Mouse (Mus musculus) limb, embryonic 14.5 days (tissue): ENCODE measurements around the gene Plekhg3. TPM values are rescaled to one million over a fixed set of nuclear protein-coding genes. Genes with fewer than 3 reads are reported as not detected.

Source experiments
- ATAC-seq: fragments of 200-750 bp; cut with Nextera tagmentation; 2 replicates; pipeline ENCODE4 v1.8.0; 2017; ENCODE audit warnings: low read depth, moderate number of reproducible peaks, moderate TSS enrichment; ENCODE audit not compliant: low FRiP score
- DNase-seq: peaks from one replicate; pipeline ENCODE4 v3.0.0-alpha.2; 2015; ENCODE audit warnings: low spot score
- H3K27ac ChIP-seq: fragments of 300-500 bp; sonication (generic); replicated peaks from 2 replicates; pipeline ENCODE4 v1.5.1; 2014; ENCODE audit warnings: low read depth, mild to moderate bottlenecking, low read length, moderate library complexity, mixed read lengths
- H3K27me3 ChIP-seq: fragments of 300-500 bp; sonication (generic); 2 replicates; pipeline ENCODE4 v1.6.1; 2014; ENCODE audit warnings: low read length, mixed read lengths; ENCODE audit not compliant: control insufficient read depth, insufficient read depth
- H3K36me3 ChIP-seq: fragments of 300-500 bp; sonication (generic); 2 replicates; pipeline ENCODE4 v1.6.1; 2014; ENCODE audit warnings: mild to moderate bottlenecking, low read length, moderate library complexity, mixed read lengths; ENCODE audit not compliant: control insufficient read depth, insufficient read depth
- H3K4me1 ChIP-seq: fragments of 300-500 bp; sonication (generic); 2 replicates; pipeline ENCODE4 v1.6.1; 2014; ENCODE audit warnings: antibody characterized with exemption, low read length, mixed read lengths; ENCODE audit not compliant: control insufficient read depth, insufficient read depth
- H3K4me2 ChIP-seq: fragments of 300-500 bp; sonication (generic); replicated peaks from 2 replicates; pipeline ENCODE4 v1.6.1; 2014; ENCODE audit warnings: low read depth, mild to moderate bottlenecking, low read length, moderate library complexity; ENCODE audit not compliant: severe bottlenecking
- H3K4me3 ChIP-seq: fragments of 300-500 bp; sonication (generic); replicated peaks from 2 replicates; pipeline ENCODE4 v1.5.1; 2014; ENCODE audit warnings: low read length
- H3K9ac ChIP-seq: fragments of 300-500 bp; sonication (generic); 2 replicates; pipeline ENCODE4 v1.6.1; 2014; ENCODE audit warnings: mild to moderate bottlenecking, low read depth, low read length, moderate library complexity; ENCODE audit not compliant: severe bottlenecking
- H3K9me3 ChIP-seq: fragments of 300-500 bp; sonication (generic); 2 replicates; pipeline ENCODE4 v1.6.1; 2016; ENCODE audit warnings: low read length; ENCODE audit not compliant: control insufficient read depth
- POLR2A ChIP-seq: fragments of 200-500 bp; IDR thresholded peaks from 2 replicates; pipeline ENCODE4 v1.8.0; 2012; ENCODE audit warnings: inconsistent platforms, mild to moderate bottlenecking, moderate library complexity, borderline replicate concordance; ENCODE audit not compliant: insufficient read depth, insufficient read length; ENCODE audit errors: extremely low read depth
- WGBS: fragments of 180-500 bp; shearing (Covaris S2); extraction: QIAGEN DNeasy Blood & Tissue Kit; methylation state at CpG from one replicate; pipeline ENCODE4 v1.1.7; 2014; 5-methylcytosine and 5-hydroxymethylcytosine counted together
- polyA plus RNA-seq, 2 experiments: library from polyadenylated mRNA; depleted of rRNA in 1 of 2; stranded (reverse) in 1 of 2; unstranded in 1 of 2; fragments of >200 nt; fragmentation: Nextera tagmentation in 1 of 2; extraction: Ambion mirVana in 1 of 2; gene quantifications; 2 replicates each; pipeline versions ENCODE4 v1.2.1 to v1.2.3; 2012 to 2014

Gene Plekhg3
- polyA plus RNA-seq, 2 experiments: 5.6 to 22.7 TPM

- Histone ChIP-seq H3K4me2 (no peak overlapping the region), H3K27me3 (no peaks in the 10 kb centered on the region), H3K27ac (no peak overlapping the region), H3K9me3 (no peaks in the 10 kb centered on the region), H3K36me3 (no peaks in the 10 kb centered on the region), H3K4me1 (no peaks in the 10 kb centered on the region), H3K9ac (no peak overlapping the region), H3K4me3 (no peak overlapping the region)
- WGBS: 78% methylated on average over 6 of the region's 6 CpGs
- no peak for ATAC-seq
- TF ChIP-seq POLR2A: no peak
- no peak for DNase-seq
These were observed 30.6 kb upstream of the Plekhg3 start for GRCm38 (mm10) chr12:76500055-76500454.

DNA sequence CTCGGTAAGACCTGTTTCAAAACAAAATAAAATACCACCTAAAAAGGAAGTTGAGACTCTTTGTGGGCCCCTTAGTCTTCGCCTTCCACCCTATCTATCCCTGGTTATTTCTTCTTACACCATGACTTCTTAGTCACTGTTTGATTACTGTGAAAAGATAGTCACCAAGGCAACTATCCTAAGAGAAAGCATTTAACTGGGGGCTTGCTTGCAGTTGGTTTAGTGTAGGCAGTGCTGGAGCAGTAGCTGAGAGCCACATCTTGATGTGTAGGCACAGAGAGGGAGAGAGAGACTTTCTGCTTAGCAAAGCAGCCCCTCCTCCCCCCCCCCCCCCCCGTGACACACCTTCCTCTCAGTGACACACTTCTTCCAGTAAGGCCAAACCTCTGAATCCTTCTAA, 29.8 kb upstream of the Plekhg3 start:
- no peaks in the 10 kb centered on the region for H3K27me3 ChIP-seq
- H3K4me3 ChIP-seq: no peak overlapping the region
- ATAC-seq (no peak), DNase-seq (no peak)
- no peak overlapping the region for H3K9ac ChIP-seq
- no peaks in the 10 kb centered on the region for H3K4me1 ChIP-seq
- WGBS: 55% methylated on average over 3 of the region's 3 CpGs
- no peak overlapping the region for H3K27ac ChIP-seq
- no peak overlapping the region for H3K4me2 ChIP-seq
- H3K9me3 ChIP-seq: no peaks in the 10 kb centered on the region
- TF ChIP-seq POLR2A: no peak
- no peaks in the 10 kb centered on the region for H3K36me3 ChIP-seq

GRCm38 (mm10) chr12:76502981-76503380, 27.7 kb upstream of the Plekhg3 start:
- H3K27ac ChIP-seq: no peak overlapping the region

GRCm38 (mm10) chr12:76506522-76506921, 24.2 kb upstream of the Plekhg3 start:
- no peak overlapping the region for H3K4me3 ChIP-seq
- H3K27me3 ChIP-seq: no peaks in the 10 kb centered on the region
- TF ChIP-seq POLR2A: no peak
- H3K36me3 ChIP-seq: no peaks in the 10 kb centered on the region
- H3K9me3 ChIP-seq: no peaks in the 10 kb centered on the region
- no peak overlapping the region for H3K4me2 ChIP-seq
- H3K9ac ChIP-seq: 0 out of 2 replicates have a peak overlapping the region, but pooled peaks have one; percentile 9
- peak overlapping the region; percentile 28 for H3K27ac ChIP-seq
- ATAC-seq (0 out of 2 replicates have a peak, but pooled peaks have one; percentile 26), DNase-seq (peak; percentile 52)
- 68% methylated on average over 2 of the region's 2 CpGs for WGBS
- peaks cover 17% of the 10 kb centered on the region for H3K4me1 ChIP-seq

More at GRCm38 (mm10) chr12:76502981-76503380, 27.7 kb upstream of the Plekhg3 start:
- no peaks in the 10 kb centered on the region for H3K9me3 ChIP-seq
- 42% methylated on average over 5 of the region's 5 CpGs for WGBS
- no peak for ATAC-seq
- no peak overlapping the region for H3K4me3 ChIP-seq
- DNase-seq: no peak
- peaks cover 17% of the 10 kb centered on the region for H3K4me1 ChIP-seq
- no peak overlapping the region for H3K9ac ChIP-seq
- H3K27me3 ChIP-seq: no peaks in the 10 kb centered on the region
- no peak for TF ChIP-seq POLR2A
- no peaks in the 10 kb centered on the region for H3K36me3 ChIP-seq
- H3K4me2 ChIP-seq: no peak overlapping the region

- WGBS: 48% methylated on average over 5 of the region's 5 CpGs
- no peak overlapping the region for H3K9ac ChIP-seq
These were observed 22.9 kb upstream of the Plekhg3 start for GRCm38 (mm10) chr12:76507791-76508190.

More at GRCm38 (mm10) chr12:76507791-76508190, 22.9 kb upstream of the Plekhg3 start:
- Histone ChIP-seq H3K4me1 (peaks cover 17% of the 10 kb centered on the region), H3K36me3 (no peaks in the 10 kb centered on the region), H3K4me3 (no peak overlapping the region), H3K27me3 (no peaks in the 10 kb centered on the region), H3K4me2 (no peak overlapping the region), H3K27ac (no peak overlapping the region), H3K9me3 (no peaks in the 10 kb centered on the region)
- DNase-seq (no peak), ATAC-seq (no peak)
- TF ChIP-seq POLR2A: no peak
